26 mouse cellular contexts compared by ENCODE assay signal in the genomic region with DNA sequence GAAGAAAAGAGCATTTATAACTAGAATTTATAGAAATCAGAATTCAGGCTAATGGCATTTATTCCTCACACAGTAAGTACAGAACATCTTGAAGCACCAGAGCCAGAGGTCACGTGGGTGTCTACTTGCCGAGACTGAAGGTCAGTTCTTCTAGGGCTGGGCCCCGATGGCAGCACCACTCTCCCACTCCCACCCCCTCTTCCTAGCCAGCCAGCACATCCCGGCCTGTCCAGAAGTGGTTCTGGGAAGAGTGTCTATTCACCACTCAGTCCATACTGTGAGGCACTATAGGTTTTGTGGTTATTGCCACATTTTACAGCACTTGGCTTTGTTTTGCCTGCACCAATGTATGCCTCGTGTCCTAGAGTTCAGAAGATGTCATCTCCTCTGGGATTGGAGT. TPM values are rescaled to one million over a fixed set of nuclear protein-coding genes. Genes with fewer than 3 reads are reported as not detected.
DNase-seq lines count a peak whose midpoint lies in the region; ATAC-seq and TF ChIP-seq lines count a peak whose summit lies in the region.
"Had no signal": no experiment of that assay in that cellular context is flagged by ENCODE, and none has a peak within 500 bp of the region (broad histone marks: within the 10 kb centered on the region; RNA-seq: fewer than 3 reads in every experiment).

No protein-coding gene starts in this region.

- no peak overlapping the region for H3K27ac ChIP-seq in intestine, embryonic 16.5 days (ENCODE audit: low read length)
- H3K27ac ChIP-seq in intestine, postnatal 0 days (ENCODE audit: low read depth, low read length): no peak overlapping the region
- H3K27ac ChIP-seq: embryonic facial prominence, embryonic 10.5 days; embryonic facial prominence, embryonic 13.5 days; forebrain, embryonic 12.5 days; forebrain, embryonic 15.5 days; heart, embryonic 13.5 days; hindbrain, embryonic 10.5 days; hindbrain, embryonic 13.5 days had no signal

- no peaks in the 10 kb centered on the region for H3K9me3 ChIP-seq in intestine, embryonic 16.5 days (ENCODE audit: control insufficient read depth, low read length)
- H3K9me3 ChIP-seq in intestine, postnatal 0 days (ENCODE audit: control insufficient read depth): no peaks in the 10 kb centered on the region
- H3K9me3 ChIP-seq: embryonic facial prominence, embryonic 10.5 days; embryonic facial prominence, embryonic 13.5 days; forebrain, embryonic 12.5 days; forebrain, embryonic 15.5 days; heart, embryonic 13.5 days; hindbrain, embryonic 10.5 days; hindbrain, embryonic 13.5 days had no signal

- peak; percentile 2 for DNase-seq in gastrocnemius, postnatal 25 days
- no peak for DNase-seq in gastrocnemius, adult 18-20 months (ENCODE audit: low spot score)
- DNase-seq in kidney, postnatal 36 days: peak; percentile 43 to 47
- no peak for DNase-seq in kidney, adult 11 months
- DNase-seq: adrenal gland, adult 8-10 months; adrenal gland, postnatal 25 days; cerebellum, adult 11-12 months; cerebellum, adult 8-10 months; cerebellum, postnatal 10 days; cerebellum, postnatal 36 days; embryo, embryonic 11 days; gastrocnemius, postnatal 10 days; heart, adult 18-20 months; heart, postnatal 36 days had no signal

- H3K4me1 ChIP-seq in intestine, embryonic 16.5 days (ENCODE audit: control insufficient read depth, insufficient read depth, low read length): peaks cover 3% of the 10 kb centered on the region; the same call in 1 of the 2 replicates
- H3K4me1 ChIP-seq in intestine, postnatal 0 days (replicated peaks; ENCODE audit: control insufficient read depth, insufficient read depth, low read length): no peaks in the 10 kb centered on the region
- H3K4me1 ChIP-seq: embryonic facial prominence, embryonic 10.5 days; embryonic facial prominence, embryonic 13.5 days; forebrain, embryonic 12.5 days; forebrain, embryonic 15.5 days; hindbrain, embryonic 10.5 days; hindbrain, embryonic 13.5 days had no signal

- TF ChIP-seq CTCF in intestine, postnatal 0 days (IDR thresholded peaks at IDR 0.05; ENCODE audit: low read depth): no peak

- no peak overlapping the region for H3K4me3 ChIP-seq in intestine, embryonic 16.5 days (ENCODE audit: low read length)
- no peak overlapping the region for H3K4me3 ChIP-seq in intestine, postnatal 0 days (ENCODE audit: low read depth, low read length)
- H3K4me3 ChIP-seq: embryonic facial prominence, embryonic 10.5 days; embryonic facial prominence, embryonic 13.5 days; erythroblast, embryonic 14.5 days; forebrain, embryonic 12.5 days; forebrain, embryonic 15.5 days; heart, embryonic 13.5 days; hindbrain, embryonic 10.5 days; hindbrain, embryonic 13.5 days had no signal

- peaks cover 9% of the 10 kb centered on the region for H3K36me3 ChIP-seq in intestine, embryonic 16.5 days (ENCODE audit: control insufficient read depth, insufficient read depth, low read length)
- H3K36me3 ChIP-seq in intestine, postnatal 0 days (ENCODE audit: control insufficient read depth, insufficient read depth): peaks cover 72% of the 10 kb centered on the region

- no peak overlapping the region for H3K4me2 ChIP-seq in intestine, embryonic 16.5 days (ENCODE audit: low read depth, low read length)
- H3K4me2 ChIP-seq in intestine, postnatal 0 days (replicated peaks; ENCODE audit: low read depth): no peak overlapping the region
- H3K4me2 ChIP-seq: embryonic facial prominence, embryonic 13.5 days; forebrain, embryonic 12.5 days; forebrain, embryonic 15.5 days; heart, embryonic 13.5 days; hindbrain, embryonic 13.5 days had no signal

- H3K27me3 ChIP-seq in intestine, embryonic 16.5 days (replicated peaks; ENCODE audit: control insufficient read depth, insufficient read depth, low read length): no peaks in the 10 kb centered on the region
- H3K27me3 ChIP-seq in intestine, postnatal 0 days (replicated peaks; ENCODE audit: control insufficient read depth, insufficient read depth, low read length): no peaks in the 10 kb centered on the region
- H3K27me3 ChIP-seq: embryonic facial prominence, embryonic 13.5 days; forebrain, embryonic 12.5 days; forebrain, embryonic 15.5 days; heart, embryonic 13.5 days; hindbrain, embryonic 13.5 days had no signal

- ATAC-seq in intestine, embryonic 16.5 days: peak; percentile 15; the same call in 1 of the 2 replicates
- no peak for ATAC-seq in intestine, postnatal 0 days
- ATAC-seq: activated CD4-positive, CD25-positive, alpha-beta regulatory T cell, adult 4 months; forebrain, embryonic 15.5 days; hindbrain, embryonic 16.5 days had no signal

- WGBS in intestine, embryonic 16.5 days: 74% methylated on average over 5 of the region's 5 CpGs
- WGBS in intestine, postnatal 0 days: 72% methylated on average over 5 of the region's 5 CpGs

- H3K9ac ChIP-seq in intestine, embryonic 16.5 days (ENCODE audit: low read depth, low read length): no peak overlapping the region
- H3K9ac ChIP-seq in intestine, postnatal 0 days (ENCODE audit: low read depth, low read length): no peak overlapping the region
- H3K9ac ChIP-seq: embryonic facial prominence, embryonic 13.5 days; forebrain, embryonic 12.5 days; forebrain, embryonic 15.5 days; heart, embryonic 13.5 days; hindbrain, embryonic 13.5 days had no signal

RNA-seq across cellular contexts. Expression of gene Iah1, which starts 7.9 kb away (rescaled TPM):
- total RNA-seq in gastrocnemius, postnatal 25 days (2021): 10 to 100 TPM in 1 of 2 experiments, 1 to 10 TPM in 1; 3.7 to 10.9 TPM
- total RNA-seq in gastrocnemius, adult 18-20 months (2021): 1 to 10 TPM; 3.3 to 5.3 TPM
- 82.5 and 92.3 TPM in 2 replicates for polyA plus RNA-seq in intestine, embryonic 16.5 days (2015; fragmentation: Nextera tagmentation; extraction: Ambion mirVana)
- polyA plus RNA-seq in intestine, postnatal 0 days (2015; fragmentation: Nextera tagmentation; extraction: Ambion mirVana): 91.3 and 111 TPM in 2 replicates

RNA-seq across cellular contexts. Expression of gene Itgb1bp1, which starts 38.0 kb away (rescaled TPM):
- total RNA-seq in gastrocnemius, postnatal 25 days (2021): 10 to 100 TPM; 34.8 to 37.9 TPM
- total RNA-seq in gastrocnemius, adult 18-20 months (2021): 10 to 100 TPM; 37.8 to 38.8 TPM
- 40.1 and 42.5 TPM in 2 replicates for polyA plus RNA-seq in intestine, embryonic 16.5 days (2015; fragmentation: Nextera tagmentation; extraction: Ambion mirVana)
- polyA plus RNA-seq in intestine, postnatal 0 days (2015; fragmentation: Nextera tagmentation; extraction: Ambion mirVana): 31.1 and 34.4 TPM in 2 replicates

RNA-seq across cellular contexts. Expression of gene Cpsf3, which starts 38.9 kb away (rescaled TPM):
- total RNA-seq in gastrocnemius, postnatal 25 days (2021): 10 to 100 TPM; 19.0 to 20.1 TPM
- 10 to 100 TPM; 16.5 to 18.6 TPM for total RNA-seq in gastrocnemius, adult 18-20 months (2021)
- 94.2 and 105 TPM in 2 replicates for polyA plus RNA-seq in intestine, embryonic 16.5 days (2015; fragmentation: Nextera tagmentation; extraction: Ambion mirVana)
- 41.6 and 44.3 TPM in 2 replicates for polyA plus RNA-seq in intestine, postnatal 0 days (2015; fragmentation: Nextera tagmentation; extraction: Ambion mirVana)

RNA-seq across cellular contexts. Expression of gene Adam17, which starts 49.3 kb away (rescaled TPM):
- 10 to 100 TPM; 20.9 to 21.3 TPM for total RNA-seq in gastrocnemius, postnatal 25 days (2021)
- total RNA-seq in gastrocnemius, adult 18-20 months (2021): 10 to 100 TPM; 17.1 to 18.7 TPM
- polyA plus RNA-seq in intestine, embryonic 16.5 days (2015; fragmentation: Nextera tagmentation; extraction: Ambion mirVana): 27.6 and 28.4 TPM in 2 replicates
- polyA plus RNA-seq in intestine, postnatal 0 days (2015; fragmentation: Nextera tagmentation; extraction: Ambion mirVana): 11.2 and 11.8 TPM in 2 replicates

Comparison
In these comparisons a context has a peak if more than half of its experiments do, and no peak if none do; other contexts are left out.
1. DNase-seq: peak in gastrocnemius, postnatal 25 days (single experiment) and kidney, postnatal 36 days (2 of 2); none in gastrocnemius, adult 18-20 months (single experiment) and kidney, adult 11 months (single experiment).